Mouse (Mus musculus): ENCODE measurements around the gene Tmem86b. TPM values are rescaled to one million over a fixed set of nuclear protein-coding genes. Genes with fewer than 3 reads are reported as not detected.

The Tmem86b gene
- polyA plus RNA-seq, 3 experiments from 2014 or later, result 3.1 to 4.1 (median 4.0) TPM

Other genes with a start within 250 kb of the Tmem86b start
- not detected for gene Gp6, start 233.7 kb downstream of the Tmem86b start, polyA plus RNA-seq (2017; shearing (Covaris generic))
- gene Rdh13, start 185.8 kb downstream of the Tmem86b start, polyA plus RNA-seq (2017; shearing (Covaris generic)), result 10 to 100 TPM in 2 of 3 experiments, 1 to 10 TPM in 1; 6.2 to 24.7 (median 17.4) TPM
- 10 to 100 TPM in 2 of 3 experiments, 1 to 10 TPM in 1; 3.8 to 22.3 (median 12.5) TPM for gene Eps8l1, start 170.7 kb downstream of the Tmem86b start, polyA plus RNA-seq (2017; shearing (Covaris generic))
- gene Ppp1r12c, start 129.7 kb downstream of the Tmem86b start, polyA plus RNA-seq (2017; shearing (Covaris generic)), result 10 to 100 TPM; 19.1 to 23.9 (median 19.4) TPM
- 1 to 10 TPM; 6.4 to 8.0 (median 6.9) TPM for gene Tnnt1, start 115.0 kb downstream of the Tmem86b start, polyA plus RNA-seq (2017; shearing (Covaris generic))
- 1 to 10 TPM in 2 of 3 experiments, under 1 TPM in 1; 0.48 to 3.4 (median 1.4) TPM for gene Tnni3, start 107.2 kb downstream of the Tmem86b start, polyA plus RNA-seq (2017; shearing (Covaris generic))
- gene Dnaaf3, start 99.0 kb downstream of the Tmem86b start, polyA plus RNA-seq (2017; shearing (Covaris generic)), result 1 to 10 TPM; 1.3 to 2.1 (median 1.3) TPM
- gene Syt5, start 83.9 kb downstream of the Tmem86b start, polyA plus RNA-seq (2017; shearing (Covaris generic)), result under 1 TPM in 1 of 3 experiments, not detected in 2; 0.83 TPM
- gene Ptprh, start 27.4 kb downstream of the Tmem86b start, polyA plus RNA-seq (2017; shearing (Covaris generic)), result not detected
- 10 to 100 TPM in 1 of 3 experiments, 1 to 10 TPM in 2; 7.7 to 13.6 (median 9.7) TPM for gene Ppp6r1, start 27.6 kb upstream of the Tmem86b start, polyA plus RNA-seq (2017; shearing (Covaris generic))
- gene Hspbp1, start 53.6 kb upstream of the Tmem86b start, polyA plus RNA-seq (2017; shearing (Covaris generic)), result 10 to 100 TPM; 41.5 to 52.0 (median 46.5) TPM
- gene Brsk1, start 59.2 kb upstream of the Tmem86b start, polyA plus RNA-seq (2017; shearing (Covaris generic)), result under 1 TPM in 1 of 3 experiments, not detected in 2; 0.62 TPM
- not detected for gene Tmem150b, start 93.8 kb upstream of the Tmem86b start, polyA plus RNA-seq (2017; shearing (Covaris generic))
- gene Kmt5c, start 108.7 kb upstream of the Tmem86b start, polyA plus RNA-seq (2017; shearing (Covaris generic)), result 10 to 100 TPM; 22.6 to 25.7 (median 24.9) TPM
- gene Cox6b2, start 121.7 kb upstream of the Tmem86b start, polyA plus RNA-seq (2017; shearing (Covaris generic)), result 1 to 10 TPM in 1 of 3 experiments, under 1 TPM in 1, not detected in 1; 0.86 to 1.4 TPM
- gene Fam71e2, start 139.9 kb upstream of the Tmem86b start, polyA plus RNA-seq (2017; shearing (Covaris generic)), result not detected
- gene Il11, start 151.4 kb upstream of the Tmem86b start, polyA plus RNA-seq (2017; shearing (Covaris generic)), result not detected
- gene Tmem190, start 151.5 kb upstream of the Tmem86b start, polyA plus RNA-seq (2017; shearing (Covaris generic)), result not detected
- under 1 TPM in 1 of 3 experiments, not detected in 2; 0.90 TPM for gene Tmem238, start 158.2 kb upstream of the Tmem86b start, polyA plus RNA-seq (2017; shearing (Covaris generic))
- 100 to 1,000 TPM; 324 to 638 (median 419) TPM for gene Rpl28, start 161.5 kb upstream of the Tmem86b start, polyA plus RNA-seq (2017; shearing (Covaris generic))
- gene Ube2s, start 181.2 kb upstream of the Tmem86b start, polyA plus RNA-seq (2017; shearing (Covaris generic)), result 10 to 100 TPM; 13.2 to 64.5 (median 31.1) TPM
- gene Shisa7, start 213.3 kb upstream of the Tmem86b start, polyA plus RNA-seq (2017; shearing (Covaris generic)), result not detected
- gene Isoc2b, start 238.8 kb upstream of the Tmem86b start, polyA plus RNA-seq (2017; shearing (Covaris generic)), result 10 to 100 TPM; 26.6 to 36.5 (median 34.4) TPM
- under 1 TPM; 0.58 to 0.92 (median 0.70) TPM for gene Isoc2a, start 245.7 kb upstream of the Tmem86b start, polyA plus RNA-seq (2017; shearing (Covaris generic))